Mouse (Mus musculus) lung, embryonic 15.5 days (tissue): ENCODE results near the gene Wdfy2. TPM values are rescaled to one million over a fixed set of nuclear protein-coding genes. Genes with fewer than 3 reads are reported as not detected.

Experiments used
- ATAC-seq: fragments of 200-750 bp; cut with Nextera tagmentation; 2 replicates; pipeline ENCODE4 v1.8.0; 2017; ENCODE audit warnings: moderate number of reproducible peaks, borderline replicate concordance; ENCODE audit not compliant: low FRiP score, low TSS enrichment; ENCODE audit errors: extremely low read depth
- H3K27ac ChIP-seq: fragments of 300-500 bp; sonication (generic); 2 replicates; pipeline ENCODE4 v1.5.1; 2015; ENCODE audit warnings: moderate library complexity, mild to moderate bottlenecking, inconsistent platforms
- H3K27me3 ChIP-seq: fragments of 300-500 bp; sonication (generic); 2 replicates; pipeline ENCODE4 v1.6.1; 2015; ENCODE audit warnings: inconsistent platforms
- H3K36me3 ChIP-seq: fragments of 300-500 bp; sonication (generic); 2 replicates; pipeline ENCODE4 v1.6.1; 2015; ENCODE audit warnings: inconsistent platforms
- H3K4me1 ChIP-seq: fragments of 300-500 bp; sonication (generic); 2 replicates; pipeline ENCODE4 v1.6.1; 2015; ENCODE audit warnings: inconsistent platforms
- H3K4me2 ChIP-seq: fragments of 300-500 bp; sonication (generic); 2 replicates; pipeline ENCODE4 v1.6.1; 2015; ENCODE audit warnings: inconsistent platforms, mild to moderate bottlenecking, moderate library complexity
- H3K4me3 ChIP-seq: fragments of 300-500 bp; sonication (generic); 2 replicates; pipeline ENCODE4 v1.5.1; 2015; ENCODE audit warnings: mild to moderate bottlenecking, inconsistent platforms
- H3K9ac ChIP-seq: fragments of 300-500 bp; sonication (generic); 2 replicates; pipeline ENCODE4 v1.6.1; 2015; ENCODE audit warnings: inconsistent platforms
- H3K9me3 ChIP-seq: fragments of 300-500 bp; sonication (generic); 2 replicates; pipeline ENCODE4 v1.6.1; 2016; ENCODE audit warnings: inconsistent platforms
- WGBS: fragments of 180-500 bp; shearing (Covaris S2); methylation state at CpG from one replicate; pipeline ENCODE4 v1.1.7; 2015; 5-methylcytosine and 5-hydroxymethylcytosine counted together
- polyA plus RNA-seq: library from polyadenylated mRNA; unstranded; fragments of >200 nt; fragmentation: Nextera tagmentation; extraction: Ambion mirVana; gene quantifications from 2 replicates; pipeline ENCODE4 v1.2.1, GENCODE M21; 2015

Gene Wdfy2
- polyA plus RNA-seq, 1 experiment from 2014 or later = 6.2 TPM

DNA sequence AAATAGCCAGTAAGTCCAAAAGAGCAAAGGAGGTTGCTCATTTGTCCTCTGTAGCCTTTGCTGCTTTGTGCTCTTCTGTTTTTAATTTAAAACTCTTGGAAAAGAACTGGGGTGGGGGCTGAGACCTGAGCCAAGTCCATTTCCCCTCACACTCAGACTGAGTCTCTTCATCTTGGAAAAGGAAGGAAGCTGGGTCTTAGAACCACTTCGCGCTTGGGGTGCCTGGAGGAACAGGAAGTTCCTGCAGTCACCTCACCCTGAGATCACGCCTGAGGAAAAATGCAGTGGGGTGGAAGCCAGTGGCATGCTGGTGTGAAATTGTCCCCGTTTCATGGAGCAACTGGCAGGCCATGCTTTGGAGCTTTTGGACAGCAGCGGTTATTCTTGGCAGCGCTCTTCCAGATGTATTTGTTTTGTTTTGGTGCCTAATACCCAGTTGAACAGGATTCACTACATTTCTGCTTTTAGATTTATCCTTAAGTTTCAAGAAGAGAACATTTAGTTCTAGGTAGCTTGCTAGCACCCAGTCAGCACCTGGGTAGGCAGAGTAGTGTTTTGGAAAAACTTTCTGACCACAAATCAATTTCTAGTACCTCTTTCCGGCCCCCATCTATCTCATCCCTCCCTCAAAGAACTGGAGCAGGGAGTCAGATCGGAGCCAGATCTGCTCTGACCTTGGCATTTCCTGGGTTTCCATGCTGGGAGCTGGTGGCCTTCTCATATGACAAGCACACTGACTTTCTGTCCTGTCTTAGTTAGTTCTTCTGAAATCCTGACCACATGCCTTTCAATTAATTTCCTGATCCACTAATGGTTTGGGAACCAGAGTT lies 7.7 kb downstream of the Wdfy2 start:
- Histone ChIP-seq H3K9me3 (no peaks in the 10 kb centered on the region), H3K4me1 (peaks cover 22% of the 10 kb centered on the region), H3K27ac (peak overlapping the region; percentile 57), H3K4me2 (peak overlapping the region; percentile 27), H3K4me3 (no peak overlapping the region), H3K36me3 (no peaks in the 10 kb centered on the region), H3K27me3 (no peaks in the 10 kb centered on the region), H3K9ac (no peak overlapping the region)
- WGBS = 37% methylated on average over 8 of the region's 8 CpGs
- peak; percentile 27; the same call in 1 of the 2 replicates for ATAC-seq

DNA sequence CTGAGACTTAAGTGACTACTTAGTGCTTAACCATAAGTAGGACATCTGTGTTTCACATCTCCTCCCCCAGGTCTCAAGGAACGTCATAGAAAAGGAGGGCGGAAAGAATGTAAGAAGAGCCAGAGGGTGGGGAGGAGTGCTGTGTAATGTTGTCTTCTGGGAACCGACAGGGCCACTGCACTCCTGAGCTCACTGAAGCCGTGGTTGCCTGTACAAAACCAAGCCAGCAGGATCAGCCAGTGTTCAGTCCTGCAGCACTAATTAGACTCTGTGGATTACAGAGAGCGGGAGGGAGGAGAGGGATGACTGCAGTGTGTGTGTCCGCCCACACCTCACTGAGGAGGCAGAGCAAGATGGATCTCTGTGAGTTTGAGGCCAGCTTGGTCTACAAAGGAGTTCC lies 13.5 kb downstream of the Wdfy2 start:
- Histone ChIP-seq H3K9me3 (no peaks in the 10 kb centered on the region), H3K36me3 (no peaks in the 10 kb centered on the region), H3K4me1 (peaks cover 7% of the 10 kb centered on the region; the same call in 1 of the 2 replicates), H3K4me2 (no peak overlapping the region), H3K9ac (no peak overlapping the region), H3K27ac (no peak overlapping the region), H3K4me3 (no peak overlapping the region), H3K27me3 (no peaks in the 10 kb centered on the region)
- no peak for ATAC-seq
- 60% methylated on average over 6 of the region's 6 CpGs for WGBS

DNA sequence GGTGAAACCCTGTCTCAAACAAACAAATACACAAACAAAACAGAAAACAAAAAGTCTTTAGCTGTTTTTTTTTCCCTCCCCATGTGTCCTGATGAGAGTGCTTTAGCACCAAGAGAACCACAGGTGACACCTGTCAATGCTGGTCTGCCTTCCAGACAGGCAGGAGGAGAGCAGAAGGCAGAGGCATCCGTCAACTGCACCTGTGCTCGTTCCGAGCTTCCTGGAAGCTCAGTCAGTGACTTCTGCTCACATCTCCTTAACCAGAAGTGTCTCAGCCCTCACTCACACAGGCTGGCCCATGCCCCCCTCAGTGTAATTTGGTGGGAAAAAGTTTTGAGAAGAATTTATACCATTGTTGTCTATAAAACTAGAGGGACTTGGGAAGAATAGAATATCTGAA lies 15.4 kb downstream of the Wdfy2 start:
- H3K4me1 ChIP-seq = peaks cover 7% of the 10 kb centered on the region; the same call in 1 of the 2 replicates
- H3K9me3 ChIP-seq = no peaks in the 10 kb centered on the region
- WGBS = 71% methylated on average over 3 of the region's 3 CpGs
- no peak overlapping the region for H3K27ac ChIP-seq
- H3K27me3 ChIP-seq = no peaks in the 10 kb centered on the region
- no peak overlapping the region for H3K9ac ChIP-seq
- H3K36me3 ChIP-seq = no peaks in the 10 kb centered on the region
- ATAC-seq = no peak
- H3K4me2 ChIP-seq = no peak overlapping the region
- no peak overlapping the region for H3K4me3 ChIP-seq

DNA sequence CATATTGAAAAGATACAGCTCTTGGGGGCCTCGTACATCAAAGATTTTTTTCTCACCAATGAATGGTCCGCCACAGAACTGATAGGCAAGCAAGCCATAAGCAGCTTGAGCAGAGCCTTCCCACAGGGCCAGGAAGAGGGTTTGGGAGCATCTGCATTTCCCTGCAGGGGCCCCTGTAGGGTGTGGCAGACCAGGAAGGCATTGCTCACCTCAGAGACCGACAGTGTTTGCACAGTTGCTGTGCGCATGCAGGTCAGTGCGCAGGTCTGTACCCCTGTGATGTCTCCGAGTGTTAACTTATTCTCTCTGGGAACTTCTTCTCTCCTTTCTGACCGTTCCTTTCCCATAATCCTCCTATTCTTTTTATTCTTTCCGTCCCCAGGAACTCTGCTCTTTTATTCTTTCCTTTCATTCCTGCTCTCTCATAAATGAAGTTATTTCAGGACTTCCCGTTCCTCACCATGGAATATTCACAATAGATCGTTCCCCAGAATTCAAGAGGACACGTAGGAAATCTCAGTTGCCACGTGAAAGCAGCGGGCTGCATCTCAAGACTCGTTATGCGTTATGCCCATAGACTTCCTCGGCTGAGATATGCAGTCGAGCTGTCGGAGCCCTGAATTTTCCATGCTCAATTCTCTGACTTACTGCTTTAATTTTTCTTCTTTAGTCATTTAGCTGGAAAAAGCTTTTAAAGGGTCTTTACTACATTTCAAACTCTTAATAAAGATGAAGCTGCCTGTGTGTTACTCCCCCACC lies 17.8 kb downstream of the Wdfy2 start:
- 71% methylated on average over 18 of the region's 18 CpGs for WGBS
- no peaks in the 10 kb centered on the region for H3K9me3 ChIP-seq

DNA sequence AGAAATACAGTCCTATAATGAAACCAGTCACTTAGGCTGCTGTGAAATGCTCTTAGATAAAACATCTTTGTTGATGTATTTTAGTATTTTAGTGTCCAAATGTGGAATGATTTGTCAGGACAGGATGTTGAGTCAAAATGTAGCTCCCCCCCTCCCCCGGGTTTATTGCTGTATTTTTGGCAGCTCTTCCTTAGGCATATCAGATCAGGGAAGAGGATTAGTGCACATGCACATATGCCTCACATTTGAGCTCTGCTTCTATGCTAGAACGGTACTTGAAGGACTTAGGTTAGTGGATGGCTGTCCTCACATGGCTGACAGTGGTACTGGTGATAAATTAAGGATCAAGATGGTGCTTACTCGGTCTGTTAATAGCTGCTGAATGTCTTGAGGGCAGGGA lies 18.4 kb downstream of the Wdfy2 start:
- no peak overlapping the region for H3K4me3 ChIP-seq
- no peak for ATAC-seq
- H3K9ac ChIP-seq = no peak overlapping the region
- H3K4me1 ChIP-seq = peaks cover 7% of the 10 kb centered on the region; the same call in 1 of the 2 replicates
- 50% methylated on average over 3 of the region's 3 CpGs for WGBS
- H3K36me3 ChIP-seq = no peaks in the 10 kb centered on the region
- no peak overlapping the region for H3K27ac ChIP-seq
- H3K27me3 ChIP-seq = no peaks in the 10 kb centered on the region
- no peak overlapping the region for H3K4me2 ChIP-seq
- H3K9me3 ChIP-seq = no peaks in the 10 kb centered on the region

More for the DNA sequence above, 17.8 kb downstream of the Wdfy2 start:
- Histone ChIP-seq H3K9ac (no peak overlapping the region), H3K36me3 (no peaks in the 10 kb centered on the region), H3K27me3 (no peaks in the 10 kb centered on the region), H3K4me3 (no peak overlapping the region), H3K27ac (no peak overlapping the region), H3K4me2 (no peak overlapping the region), H3K4me1 (peaks cover 7% of the 10 kb centered on the region; the same call in 1 of the 2 replicates)
- ATAC-seq = no peak

DNA sequence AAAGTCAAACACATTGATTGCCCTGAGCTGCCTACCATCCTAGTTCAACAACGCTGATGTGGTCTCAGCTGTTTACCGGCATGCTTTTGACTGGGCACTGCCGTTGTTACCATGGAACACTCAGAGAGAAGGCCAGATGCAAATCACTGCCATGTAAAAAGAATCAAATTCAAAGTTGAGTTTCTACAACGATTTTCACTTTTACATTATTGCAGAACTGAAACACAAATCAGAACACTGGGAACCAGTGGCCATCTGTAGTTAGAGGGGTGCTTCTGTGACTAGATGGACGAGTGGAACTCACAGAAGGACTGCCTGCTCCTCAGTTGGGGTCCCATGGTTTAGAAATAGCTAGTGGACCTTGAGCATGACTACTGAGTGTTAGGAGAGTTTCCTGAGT lies 19.0 kb downstream of the Wdfy2 start:
- ATAC-seq = no peak
- H3K9me3 ChIP-seq = no peaks in the 10 kb centered on the region
- 85% methylated on average over 5 of the region's 5 CpGs for WGBS
- peaks cover 7% of the 10 kb centered on the region; the same call in 1 of the 2 replicates for H3K4me1 ChIP-seq
- no peaks in the 10 kb centered on the region for H3K36me3 ChIP-seq
- H3K4me3 ChIP-seq = no peak overlapping the region
- no peaks in the 10 kb centered on the region for H3K27me3 ChIP-seq
- no peak overlapping the region for H3K9ac ChIP-seq
- H3K27ac ChIP-seq = no peak overlapping the region
- H3K4me2 ChIP-seq = no peak overlapping the region

DNA sequence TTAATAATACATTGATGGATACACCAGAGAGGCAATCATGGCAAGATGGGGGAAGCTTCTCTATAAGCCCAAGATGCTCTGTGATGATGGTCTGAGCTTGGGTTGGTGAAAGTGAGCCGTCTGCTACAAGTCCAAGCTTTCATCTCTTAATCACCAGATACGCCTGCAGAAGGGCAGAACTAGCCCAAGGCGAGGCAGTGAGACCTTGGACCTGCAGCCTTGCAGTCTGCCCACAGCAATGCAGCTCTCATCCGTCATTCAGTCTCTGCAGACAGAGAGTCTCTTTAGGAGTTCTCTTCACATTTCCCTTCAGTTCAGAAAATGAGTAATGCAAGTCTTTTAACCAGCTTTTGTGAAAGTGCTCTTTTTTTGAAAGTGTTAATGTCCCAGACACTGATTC lies 20.4 kb downstream of the Wdfy2 start:
- Histone ChIP-seq H3K9me3 (no peaks in the 10 kb centered on the region), H3K4me2 (no peak overlapping the region), H3K27ac (no peak overlapping the region), H3K27me3 (no peaks in the 10 kb centered on the region), H3K9ac (no peak overlapping the region), H3K36me3 (no peaks in the 10 kb centered on the region), H3K4me1 (peaks cover 7% of the 10 kb centered on the region; the same call in 1 of the 2 replicates), H3K4me3 (no peak overlapping the region)
- 80% methylated on average over 4 of the region's 4 CpGs for WGBS
- no peak for ATAC-seq

DNA sequence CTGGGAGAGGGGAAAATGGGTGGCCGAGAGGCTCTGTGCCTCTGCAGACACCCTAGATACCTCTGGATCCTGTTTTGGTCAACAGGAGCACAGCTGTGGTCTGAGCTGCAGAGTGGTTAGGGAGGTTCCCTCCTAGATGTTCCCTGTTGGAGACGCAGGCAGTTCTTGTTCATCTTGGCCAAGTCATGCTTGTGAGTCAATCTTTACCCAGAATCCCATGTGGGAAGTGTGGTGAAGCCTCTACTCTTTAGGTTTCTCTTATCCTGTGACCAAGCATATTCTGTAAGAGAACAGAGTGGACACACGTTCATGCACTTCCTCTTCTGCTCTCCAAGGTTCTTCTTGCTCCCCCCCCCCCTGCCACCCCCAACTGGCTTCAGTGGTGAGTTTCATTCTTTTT lies 20.8 kb downstream of the Wdfy2 start:
- peaks cover 7% of the 10 kb centered on the region; the same call in 1 of the 2 replicates for H3K4me1 ChIP-seq
- no peak overlapping the region for H3K27ac ChIP-seq
- H3K4me3 ChIP-seq = no peak overlapping the region
- ATAC-seq = no peak
- no peaks in the 10 kb centered on the region for H3K27me3 ChIP-seq
- H3K36me3 ChIP-seq = no peaks in the 10 kb centered on the region
- H3K9ac ChIP-seq = no peak overlapping the region
- no peak overlapping the region for H3K4me2 ChIP-seq
- WGBS = 86% methylated on average over 3 of the region's 3 CpGs
- H3K9me3 ChIP-seq = no peaks in the 10 kb centered on the region

DNA sequence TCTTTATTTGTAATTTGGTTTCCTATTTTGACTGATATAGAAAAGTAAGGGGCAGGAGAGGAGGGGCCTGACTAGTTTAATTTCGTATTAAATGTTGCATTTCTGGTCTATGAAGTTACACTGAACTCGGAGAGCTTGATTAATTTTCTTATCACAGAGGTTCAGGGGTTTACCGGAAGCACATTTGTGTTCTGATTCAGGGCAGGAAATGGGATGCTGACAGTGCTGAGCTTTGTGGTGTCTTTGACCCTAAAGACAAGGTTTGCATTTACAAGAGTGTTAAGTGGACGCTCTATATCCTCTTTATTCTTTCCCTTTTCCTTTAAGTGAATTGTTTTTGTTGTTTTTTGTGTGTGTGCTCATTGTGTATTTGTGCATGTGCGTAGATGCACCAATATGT lies 25.1 kb downstream of the Wdfy2 start:
- Histone ChIP-seq H3K4me3 (no peak overlapping the region), H3K4me2 (no peak overlapping the region), H3K9me3 (no peaks in the 10 kb centered on the region), H3K4me1 (peaks cover 12% of the 10 kb centered on the region), H3K36me3 (no peaks in the 10 kb centered on the region), H3K27me3 (no peaks in the 10 kb centered on the region), H3K9ac (no peak overlapping the region), H3K27ac (no peak overlapping the region)
- WGBS = 66% methylated on average over 5 of the region's 5 CpGs
- no peak for ATAC-seq

DNA sequence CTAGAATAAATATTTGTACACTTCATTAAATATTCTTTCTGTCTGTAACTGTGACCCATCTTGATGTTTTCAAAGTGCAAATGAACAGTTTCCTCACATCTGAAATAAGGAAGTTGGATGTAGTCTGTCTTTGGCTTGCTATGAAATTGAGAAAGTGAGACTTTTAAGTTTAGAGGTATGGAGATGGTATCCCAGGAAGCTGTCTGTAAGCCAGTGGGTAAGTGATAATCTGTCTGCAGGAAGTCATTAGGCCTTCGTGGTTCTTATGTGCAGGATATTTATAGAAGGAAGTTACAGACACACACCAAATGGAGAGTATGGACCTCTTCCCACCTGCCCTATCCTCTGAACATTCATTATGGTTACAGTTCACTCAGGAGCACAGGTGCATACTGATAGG lies 26.8 kb downstream of the Wdfy2 start:
- no peak for ATAC-seq
- no peak overlapping the region for H3K4me3 ChIP-seq
- no peaks in the 10 kb centered on the region for H3K36me3 ChIP-seq
- H3K9me3 ChIP-seq = no peaks in the 10 kb centered on the region
- 11% methylated on average over 1 of the region's 1 CpGs for WGBS
- H3K9ac ChIP-seq = no peak overlapping the region
- H3K27me3 ChIP-seq = no peaks in the 10 kb centered on the region
- H3K27ac ChIP-seq = no peak overlapping the region
- peaks cover 22% of the 10 kb centered on the region for H3K4me1 ChIP-seq
- H3K4me2 ChIP-seq = no peak overlapping the region

DNA sequence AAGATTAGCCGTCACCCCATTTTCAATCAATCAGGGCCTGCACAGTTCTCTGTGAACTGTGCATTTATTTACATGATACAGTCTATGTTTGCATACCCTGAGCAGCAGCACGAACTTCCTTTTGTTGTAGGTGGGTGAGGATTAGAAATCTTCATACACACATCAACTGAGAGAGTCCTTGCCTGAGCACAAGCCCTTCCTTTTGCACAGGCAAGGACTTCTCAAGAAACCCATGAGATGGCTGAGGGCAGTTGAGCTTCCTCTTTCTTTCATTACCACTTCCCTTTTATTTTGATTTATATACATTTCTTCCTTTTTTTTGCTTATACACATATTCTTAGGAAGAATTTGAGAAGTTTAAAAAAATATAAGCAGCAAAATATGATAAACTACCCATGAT lies 27.9 kb downstream of the Wdfy2 start:
- Histone ChIP-seq H3K27ac (no peak overlapping the region), H3K9me3 (no peaks in the 10 kb centered on the region), H3K4me3 (no peak overlapping the region), H3K9ac (no peak overlapping the region), H3K27me3 (no peaks in the 10 kb centered on the region), H3K4me2 (no peak overlapping the region), H3K36me3 (no peaks in the 10 kb centered on the region), H3K4me1 (peaks cover 22% of the 10 kb centered on the region)
- no peak for ATAC-seq
- 40% methylated on average over 2 of the region's 2 CpGs for WGBS

DNA sequence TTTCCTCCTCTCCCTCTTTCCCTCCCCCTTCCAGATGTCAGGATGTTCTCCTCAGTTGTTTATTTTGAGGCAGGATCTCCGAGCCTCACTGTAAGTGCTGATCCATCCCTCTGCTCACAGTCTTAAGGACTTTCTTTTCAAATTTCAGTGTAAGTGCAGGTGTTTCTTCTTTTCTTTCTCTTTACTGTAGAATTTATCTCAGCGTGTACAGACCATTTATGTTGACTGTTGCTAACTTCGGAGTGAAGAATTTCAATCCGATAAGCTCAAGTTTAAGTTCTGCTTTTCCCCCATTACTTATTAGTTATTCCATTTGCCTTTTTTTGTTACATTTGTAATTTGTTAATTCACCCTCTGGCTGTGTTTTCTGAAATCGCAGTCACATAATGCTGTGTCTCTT lies 29.6 kb downstream of the Wdfy2 start:
- ATAC-seq = no peak
- H3K9me3 ChIP-seq = no peaks in the 10 kb centered on the region
- H3K27me3 ChIP-seq = no peaks in the 10 kb centered on the region
- no peak overlapping the region for H3K9ac ChIP-seq
- no peak overlapping the region for H3K4me3 ChIP-seq
- no peak overlapping the region for H3K27ac ChIP-seq
- H3K4me1 ChIP-seq = peaks cover 22% of the 10 kb centered on the region
- WGBS = 67% methylated on average over 5 of the region's 5 CpGs
- H3K36me3 ChIP-seq = no peaks in the 10 kb centered on the region
- H3K4me2 ChIP-seq = no peak overlapping the region
